Mouse (Mus musculus): ENCODE results near the gene Pnpla7. TPM values are rescaled to one million over a fixed set of nuclear protein-coding genes. Genes with fewer than 3 reads are reported as not detected.

Gene Pnpla7
- polyA plus RNA-seq (2014; fragmentation: Illumina TruSeq; extraction: RNeasy Lipid Tissue Mini Kit (QIAGEN cat#74804); ENCODE audit: low read depth, low replicate concordance), result 15.8 TPM

GRCm38 (mm10) chr2:24975704-24976297 is at the start of gene Pnpla7:
Gene Pnpla7 (plus strand): TSS chr2:24976033.

GRCm38 (mm10) chr2:24935057-24935796 is 40.6 kb upstream of the Pnpla7 start, which contains the start of gene Arrdc1:
Gene Arrdc1 (minus strand): TSS chr2:24935252.

GRCm38 (mm10) chr2:24949421-24950188 is 26.2 kb upstream of the Pnpla7 start, which contains the start of gene Zmynd19:
Gene Zmynd19 (plus strand): TSS chr2:24949792.

GRCm38 (mm10) chr2:24962304-24963000 is 13.4 kb upstream of the Pnpla7 start, which contains the start of gene Dph7:
Gene Dph7 (plus strand): TSS chr2:24962400.

GRCm38 (mm10) chr2:24974906-24975703 is 728 bp upstream of the Pnpla7 start, which contains the start of gene Mrpl41:
Gene Mrpl41 (minus strand): TSS chr2:24975098.

GRCm38 (mm10) chr2:25054221-25055067 is 78.6 kb downstream of the Pnpla7 start, which contains the start of gene Nsmf:
Gene Nsmf (plus strand): TSS chr2:25054355.

GRCm38 (mm10) chr2:25080076-25080475 is 104.2 kb downstream of the Pnpla7 start, which contains the start of gene Entpd8:
Gene Entpd8 (plus strand): TSS chr2:25080304.

GRCm38 (mm10) chr2:25095109-25095850 is 119.4 kb downstream of the Pnpla7 start, which contains the start of gene Noxa1:
Gene Noxa1 (minus strand): TSS chr2:25095149.

Other genes starting within 250 kb of the Pnpla7 start
- gene Cacna1b, start 212.9 kb upstream of the Pnpla7 start, polyA plus RNA-seq (2014; fragmentation: Illumina TruSeq; extraction: RNeasy Lipid Tissue Mini Kit (QIAGEN cat#74804); ENCODE audit: low read depth, low replicate concordance), result 0.87 TPM
- 11.7 TPM for gene Ehmt1, start 56.4 kb upstream of the Pnpla7 start, polyA plus RNA-seq (2014; fragmentation: Illumina TruSeq; extraction: RNeasy Lipid Tissue Mini Kit (QIAGEN cat#74804); ENCODE audit: low read depth, low replicate concordance)
- gene Arrdc1, start 40.8 kb upstream of the Pnpla7 start, polyA plus RNA-seq (2014; fragmentation: Illumina TruSeq; extraction: RNeasy Lipid Tissue Mini Kit (QIAGEN cat#74804); ENCODE audit: low read depth, low replicate concordance), result 0.70 TPM
- gene Zmynd19, start 26.2 kb upstream of the Pnpla7 start, polyA plus RNA-seq (2014; fragmentation: Illumina TruSeq; extraction: RNeasy Lipid Tissue Mini Kit (QIAGEN cat#74804); ENCODE audit: low read depth, low replicate concordance), result 11.4 TPM
- 4.5 TPM for gene Dph7, start 13.6 kb upstream of the Pnpla7 start, polyA plus RNA-seq (2014; fragmentation: Illumina TruSeq; extraction: RNeasy Lipid Tissue Mini Kit (QIAGEN cat#74804); ENCODE audit: low read depth, low replicate concordance)
- gene Mrpl41, start 935 bp upstream of the Pnpla7 start, polyA plus RNA-seq (2014; fragmentation: Illumina TruSeq; extraction: RNeasy Lipid Tissue Mini Kit (QIAGEN cat#74804); ENCODE audit: low read depth, low replicate concordance), result 59.7 TPM
- gene Nsmf, start 78.3 kb downstream of the Pnpla7 start, polyA plus RNA-seq (2014; fragmentation: Illumina TruSeq; extraction: RNeasy Lipid Tissue Mini Kit (QIAGEN cat#74804); ENCODE audit: low read depth, low replicate concordance), result 4.8 TPM
- gene Entpd8, start 104.3 kb downstream of the Pnpla7 start, polyA plus RNA-seq (2014; fragmentation: Illumina TruSeq; extraction: RNeasy Lipid Tissue Mini Kit (QIAGEN cat#74804); ENCODE audit: low read depth, low replicate concordance), result not detected
- gene Noxa1, start 119.1 kb downstream of the Pnpla7 start, polyA plus RNA-seq (2014; fragmentation: Illumina TruSeq; extraction: RNeasy Lipid Tissue Mini Kit (QIAGEN cat#74804); ENCODE audit: low read depth, low replicate concordance), result not detected
- gene Nrarp, start 204.7 kb downstream of the Pnpla7 start, polyA plus RNA-seq (2014; fragmentation: Illumina TruSeq; extraction: RNeasy Lipid Tissue Mini Kit (QIAGEN cat#74804); ENCODE audit: low read depth, low replicate concordance), result 3.8 TPM
- 5.8 TPM for gene Tor4a, start 220.9 kb downstream of the Pnpla7 start, polyA plus RNA-seq (2014; fragmentation: Illumina TruSeq; extraction: RNeasy Lipid Tissue Mini Kit (QIAGEN cat#74804); ENCODE audit: low read depth, low replicate concordance)
- 6.9 TPM for gene Nelfb, start 235.5 kb downstream of the Pnpla7 start, polyA plus RNA-seq (2014; fragmentation: Illumina TruSeq; extraction: RNeasy Lipid Tissue Mini Kit (QIAGEN cat#74804); ENCODE audit: low read depth, low replicate concordance)
- gene Stpg3, start 238.6 kb downstream of the Pnpla7 start, polyA plus RNA-seq (2014; fragmentation: Illumina TruSeq; extraction: RNeasy Lipid Tissue Mini Kit (QIAGEN cat#74804); ENCODE audit: low read depth, low replicate concordance), result not detected
- not detected for gene Fam166a, start 242.7 kb downstream of the Pnpla7 start, polyA plus RNA-seq (2014; fragmentation: Illumina TruSeq; extraction: RNeasy Lipid Tissue Mini Kit (QIAGEN cat#74804); ENCODE audit: low read depth, low replicate concordance)
- gene Tubb4b, start 248.7 kb downstream of the Pnpla7 start, polyA plus RNA-seq (2014; fragmentation: Illumina TruSeq; extraction: RNeasy Lipid Tissue Mini Kit (QIAGEN cat#74804); ENCODE audit: low read depth, low replicate concordance), result 50.4 TPM

Data from adrenal gland, adult 10 weeks (tissue).